Mouse (Mus musculus): Measurements from ENCODE around the gene Ccdc87. TPM values are rescaled to one million over a fixed set of nuclear protein-coding genes. Genes with fewer than 3 reads are reported as not detected.
A peak's percentile ranks its signal among the peaks of the same experiment; 100 is the strongest.

Ccdc87 gene
- polyA plus RNA-seq (2015; fragmentation: Nextera tagmentation; extraction: Ambion mirVana) = 0.30 and 0.36 TPM in 2 replicates

DNA sequence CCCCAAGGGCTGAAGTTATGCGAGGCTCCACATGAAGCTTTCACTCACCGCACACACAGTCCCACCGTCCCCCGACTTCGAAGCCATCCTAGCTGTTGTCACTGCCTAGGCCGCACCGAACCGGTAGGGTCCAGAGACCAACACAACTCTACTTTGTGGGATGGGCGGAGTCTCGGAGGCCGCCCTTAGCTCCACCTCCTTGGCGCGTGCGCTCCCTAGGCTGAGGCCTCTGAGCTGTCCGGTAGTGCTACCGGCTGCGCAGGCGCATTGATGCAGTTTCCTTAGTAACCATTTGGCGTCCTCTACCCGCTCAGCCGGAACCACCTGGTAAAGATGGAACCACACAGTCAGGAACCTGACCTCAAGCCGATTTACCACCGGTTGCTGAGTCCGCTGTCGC lies at the start of gene Ccdc87, which contains the start of gene Ccs:
Gene Ccdc87 (plus strand): TSS at position 218 of the 400 bp plus-strand sequence.
Gene Ccs (minus strand): TSS at position 184 of the 400 bp plus-strand sequence.
- peak; percentile 98 for ATAC-seq
- Histone ChIP-seq H3K4me1 (replicated peaks) (peaks cover 19% of the 10 kb centered on the region), H3K27me3 (peaks cover 31% of the 10 kb centered on the region), H3K9ac (replicated peaks) (peak within 1 kb of the TSS; percentile 80), H3K36me3 (no peaks in the 10 kb centered on the region), H3K4me2 (replicated peaks) (peak within 1 kb of the TSS; percentile 97), H3K9me3 (no peaks in the 10 kb centered on the region), H3K27ac (no peak within 1 kb of the TSS), H3K4me3 (replicated peaks) (peak within 1 kb of the TSS; percentile 61)
- WGBS = under 1% methylated on average over 25 of the region's 25 CpGs

DNA sequence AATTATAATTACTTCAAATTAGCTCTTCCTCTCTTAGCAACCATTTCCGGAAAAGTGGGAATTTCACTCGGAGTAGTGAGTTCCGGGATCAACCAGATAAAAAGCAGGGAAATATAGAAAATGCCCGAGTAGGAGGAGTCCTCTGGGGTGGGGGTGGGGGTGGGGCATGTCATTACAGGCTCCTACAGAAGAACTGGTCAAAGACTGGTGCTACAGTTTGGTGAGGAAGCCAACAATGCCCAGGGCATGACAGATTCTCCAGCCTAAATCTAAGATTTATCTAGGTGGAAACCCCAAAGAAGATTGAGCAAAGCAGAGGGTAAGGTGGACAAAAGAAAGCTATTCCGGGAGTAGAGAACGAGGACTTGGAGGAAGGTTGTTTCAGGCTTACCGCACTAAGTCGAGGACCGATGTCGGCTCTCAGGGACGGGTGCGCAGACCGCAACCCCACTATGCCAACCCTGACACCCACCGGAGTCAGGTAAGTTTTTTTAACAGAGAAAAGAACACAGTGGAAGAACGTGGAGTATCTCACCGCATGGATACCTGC lies 45.8 kb upstream of the Ccdc87 start:
- Histone ChIP-seq H3K27me3 (no peaks in the 10 kb centered on the region), H3K4me3 (replicated peaks) (peak overlapping the region; percentile 81), H3K27ac (peak overlapping the region; percentile 77), H3K9ac (replicated peaks) (peak overlapping the region; percentile 85), H3K9me3 (no peaks in the 10 kb centered on the region), H3K4me1 (replicated peaks) (peaks cover 55% of the 10 kb centered on the region), H3K4me2 (replicated peaks) (peak overlapping the region; percentile 73), H3K36me3 (peaks cover 31% of the 10 kb centered on the region)
- ATAC-seq = peak; percentile 53
- WGBS = 2% methylated on average over 16 of the region's 16 CpGs

DNA sequence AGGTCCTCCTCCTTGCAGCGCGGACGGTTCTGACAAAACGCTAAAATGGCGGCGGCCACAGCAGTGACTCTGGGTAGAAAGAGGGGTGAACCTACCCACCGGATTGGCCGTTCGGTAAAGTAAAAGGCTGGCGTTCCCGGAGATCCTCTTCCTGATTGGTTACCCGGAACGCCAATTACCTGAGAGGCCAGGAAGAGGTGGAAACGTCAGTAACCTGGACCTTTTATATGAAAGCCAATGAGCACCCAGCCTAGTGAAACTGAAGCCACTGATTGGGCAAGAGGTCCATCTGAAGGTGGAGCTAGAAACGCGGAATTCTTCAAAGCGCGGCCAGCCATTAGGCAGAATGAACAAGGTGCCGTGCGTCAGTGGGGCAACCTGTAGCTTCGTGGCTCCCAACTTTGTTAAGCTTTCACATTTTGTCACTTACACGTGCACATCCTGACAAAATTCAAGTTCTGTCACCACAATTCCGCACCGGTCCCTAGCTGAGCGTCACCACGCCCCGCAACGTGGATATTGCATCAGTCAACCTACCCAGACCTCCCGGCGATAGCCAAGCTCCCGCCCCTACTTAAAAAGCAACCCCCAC lies 45.2 kb upstream of the Ccdc87 start, which contains the start of gene Rbm4:
Gene Rbm4 (minus strand): TSS at position 71 of the 592 bp plus-strand sequence.
- peaks cover 49% of the 10 kb centered on the region for H3K4me1 ChIP-seq (replicated peaks)
- ATAC-seq = peak; percentile 99
- under 1% methylated on average over 31 of the region's 31 CpGs for WGBS

DNA sequence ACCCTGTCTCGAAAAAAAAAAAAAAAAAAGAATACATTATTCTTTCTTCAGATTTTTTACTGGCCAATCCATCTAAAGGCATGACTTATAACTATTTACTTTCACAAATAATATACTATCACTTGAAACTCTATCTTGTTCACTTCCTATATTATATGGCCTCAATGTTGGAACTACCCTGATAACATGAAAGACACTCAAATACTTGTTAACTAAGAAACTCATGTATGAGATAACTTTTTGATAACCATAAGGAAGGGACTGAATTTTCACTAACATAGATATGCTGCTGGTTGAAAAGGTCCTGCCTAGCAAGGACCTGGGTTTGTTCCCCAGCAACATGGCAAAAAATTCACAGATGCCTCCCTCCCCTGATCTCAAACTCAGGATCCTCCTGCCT lies 43.2 kb upstream of the Ccdc87 start:
- H3K9me3 ChIP-seq = no peaks in the 10 kb centered on the region
- no peaks in the 10 kb centered on the region for H3K27me3 ChIP-seq
- no peak overlapping the region for H3K4me2 ChIP-seq (replicated peaks)
- no peak for ATAC-seq
- peaks cover 43% of the 10 kb centered on the region for H3K36me3 ChIP-seq
- H3K4me1 ChIP-seq (replicated peaks) = peaks cover 30% of the 10 kb centered on the region
- H3K4me3 ChIP-seq (replicated peaks) = no peak overlapping the region
- H3K27ac ChIP-seq = no peak overlapping the region
- WGBS = 88% methylated on average over 1 of the region's 1 CpGs
- no peak overlapping the region for H3K9ac ChIP-seq (replicated peaks)

More for the DNA sequence above, 45.2 kb upstream of the Ccdc87 start, which contains the start of gene Rbm4:
- Histone ChIP-seq H3K9ac (replicated peaks) (peak within 1 kb of the TSS; percentile 85), H3K27me3 (no peaks in the 10 kb centered on the region), H3K36me3 (peaks cover 35% of the 10 kb centered on the region), H3K4me3 (replicated peaks) (peak within 1 kb of the TSS; percentile 81), H3K4me2 (replicated peaks) (peak within 1 kb of the TSS; percentile 73), H3K27ac (peak within 1 kb of the TSS; percentile 77), H3K9me3 (no peaks in the 10 kb centered on the region)

DNA sequence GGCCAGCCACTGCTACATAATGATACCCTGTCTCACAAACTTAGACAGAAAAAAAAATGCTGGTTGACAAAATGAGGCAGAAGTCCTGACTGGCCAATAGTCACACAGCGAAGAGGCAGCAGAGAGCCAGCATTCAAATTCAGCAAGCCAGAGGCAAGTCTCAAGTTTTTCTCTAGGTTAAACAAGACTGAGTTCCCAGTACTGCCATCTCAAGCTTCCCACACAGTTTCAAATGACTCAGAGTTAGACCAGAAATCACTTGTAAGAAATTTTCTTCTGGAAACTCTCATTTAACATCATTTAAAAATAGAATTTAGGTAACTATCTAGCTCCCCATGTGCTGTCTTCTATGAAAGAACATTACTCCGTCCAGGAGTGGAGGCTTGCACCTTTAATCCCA lies 41.3 kb upstream of the Ccdc87 start:
- Histone ChIP-seq H3K4me1 (replicated peaks) (peaks cover 13% of the 10 kb centered on the region), H3K4me2 (replicated peaks) (no peak overlapping the region), H3K27ac (no peak overlapping the region), H3K4me3 (replicated peaks) (no peak overlapping the region), H3K9me3 (no peaks in the 10 kb centered on the region), H3K36me3 (peaks cover 51% of the 10 kb centered on the region), H3K27me3 (no peaks in the 10 kb centered on the region), H3K9ac (replicated peaks) (no peak overlapping the region)
- 96% methylated on average over 2 of the region's 2 CpGs for WGBS
- ATAC-seq = no peak

DNA sequence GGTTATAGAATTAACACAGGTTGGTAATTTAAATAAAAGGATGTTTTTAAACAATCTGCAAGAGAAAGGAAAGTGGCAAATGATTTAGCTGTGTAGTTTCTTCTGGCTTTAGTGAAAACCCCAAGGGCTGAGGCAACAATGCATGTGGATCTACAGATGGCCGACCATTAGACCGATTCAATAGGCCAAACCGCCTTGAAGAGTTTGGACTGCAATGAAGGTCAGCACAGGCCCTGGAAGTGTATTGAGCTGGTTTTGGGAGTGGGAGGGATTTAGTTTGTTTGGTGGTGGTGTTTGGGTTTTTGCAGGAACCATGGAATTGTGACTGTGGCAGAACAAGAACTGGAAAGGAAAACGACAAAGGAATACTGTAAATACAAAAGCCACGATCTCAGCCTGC lies 40.1 kb upstream of the Ccdc87 start:
- Histone ChIP-seq H3K4me1 (replicated peaks) (peaks cover 17% of the 10 kb centered on the region), H3K9ac (replicated peaks) (no peak overlapping the region), H3K36me3 (peaks cover 62% of the 10 kb centered on the region), H3K27me3 (no peaks in the 10 kb centered on the region), H3K9me3 (no peaks in the 10 kb centered on the region), H3K4me3 (replicated peaks) (no peak overlapping the region), H3K27ac (no peak overlapping the region), H3K4me2 (replicated peaks) (no peak overlapping the region)
- 94% methylated on average over 5 of the region's 5 CpGs for WGBS
- ATAC-seq = no peak

DNA sequence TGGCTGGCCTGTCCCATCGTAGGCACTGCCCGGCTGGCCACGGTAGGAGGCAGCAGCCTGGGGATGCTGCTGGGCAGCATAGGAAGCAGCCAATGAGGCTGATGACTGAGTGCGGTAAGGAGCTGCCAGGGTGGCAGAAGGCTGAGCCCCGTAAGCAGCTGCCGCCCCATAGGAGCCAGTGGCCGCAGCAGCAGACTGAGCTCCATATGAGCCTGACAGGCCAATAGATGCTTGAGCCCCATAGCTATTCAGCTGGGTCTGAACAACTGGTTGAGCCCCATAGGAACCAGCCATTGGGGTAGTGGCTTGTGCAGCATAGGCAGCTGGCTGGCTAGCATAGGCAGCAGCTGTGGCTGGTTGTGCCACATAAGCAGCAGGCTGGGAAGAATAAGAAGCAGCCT lies 36.5 kb upstream of the Ccdc87 start:
- 0 out of 2 replicates have a peak, but pooled peaks have one; percentile 20 for ATAC-seq
- WGBS = 96% methylated on average over 7 of the region's 7 CpGs
- H3K4me2 ChIP-seq (replicated peaks) = no peak overlapping the region
- H3K27me3 ChIP-seq = no peaks in the 10 kb centered on the region
- no peak overlapping the region for H3K27ac ChIP-seq
- H3K9me3 ChIP-seq = no peaks in the 10 kb centered on the region
- peaks cover 18% of the 10 kb centered on the region for H3K4me1 ChIP-seq (replicated peaks)
- no peak overlapping the region for H3K4me3 ChIP-seq (replicated peaks)
- H3K36me3 ChIP-seq = peaks cover 61% of the 10 kb centered on the region
- no peak overlapping the region for H3K9ac ChIP-seq (replicated peaks)

DNA sequence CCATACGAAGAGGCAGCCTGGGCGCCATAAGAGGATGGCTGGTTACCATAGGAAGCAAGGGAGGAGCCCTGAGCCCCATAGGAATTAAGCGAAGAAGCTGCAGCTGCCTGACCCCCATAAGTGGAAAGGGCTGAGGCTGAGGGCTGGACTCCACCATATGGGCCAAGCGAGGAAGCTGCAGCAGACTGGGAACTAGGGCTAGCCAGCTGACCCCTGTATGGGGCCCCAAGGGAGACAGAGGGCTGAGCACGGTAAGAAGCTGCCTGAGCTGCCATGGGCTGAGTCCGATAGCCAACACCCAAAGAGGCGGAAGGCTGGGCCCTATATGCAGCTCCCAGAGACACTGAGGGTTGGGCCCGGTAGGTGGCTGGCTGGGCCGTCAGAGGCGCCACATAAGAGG lies 35.9 kb upstream of the Ccdc87 start:
- H3K4me3 ChIP-seq (replicated peaks) = no peak overlapping the region
- H3K9me3 ChIP-seq = no peaks in the 10 kb centered on the region
- no peaks in the 10 kb centered on the region for H3K27me3 ChIP-seq
- H3K4me1 ChIP-seq (replicated peaks) = peaks cover 24% of the 10 kb centered on the region
- H3K27ac ChIP-seq = no peak overlapping the region
- ATAC-seq = no peak
- WGBS = 83% methylated on average over 10 of the region's 10 CpGs
- H3K9ac ChIP-seq (replicated peaks) = no peak overlapping the region
- H3K4me2 ChIP-seq (replicated peaks) = no peak overlapping the region
- H3K36me3 ChIP-seq = peaks cover 56% of the 10 kb centered on the region

DNA sequence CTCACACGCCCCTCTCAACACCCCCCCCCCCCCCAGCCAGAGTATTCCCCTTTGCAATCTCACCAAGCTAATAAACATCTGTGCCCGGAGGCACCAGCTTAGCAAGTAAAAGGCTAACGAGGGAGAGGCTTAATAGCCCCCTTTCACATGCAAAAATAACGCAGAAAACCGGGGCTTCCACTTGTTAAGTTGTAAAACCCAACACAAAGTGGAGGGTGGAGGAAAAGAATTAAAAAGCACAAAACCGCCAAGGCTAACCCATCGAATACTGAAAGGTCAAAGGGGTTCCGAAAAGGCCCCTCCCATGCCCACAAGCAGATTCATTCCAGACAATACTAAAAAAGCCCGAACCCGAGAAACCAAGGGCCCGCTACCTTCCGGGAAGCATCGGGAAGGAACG lies 28.9 kb upstream of the Ccdc87 start:
- Histone ChIP-seq H3K27me3 (no peaks in the 10 kb centered on the region), H3K9me3 (0 out of 2 replicates have a peak, but pooled peaks cover 2% of the 10 kb centered on the region), H3K4me3 (replicated peaks) (peak overlapping the region; percentile 88), H3K36me3 (no peaks in the 10 kb centered on the region), H3K27ac (peak overlapping the region; percentile 90), H3K9ac (replicated peaks) (peak overlapping the region; percentile 83), H3K4me1 (replicated peaks) (peaks cover 37% of the 10 kb centered on the region), H3K4me2 (replicated peaks) (peak overlapping the region; percentile 97)
- no peak for ATAC-seq
- 0% methylated on average over 14 of the region's 14 CpGs for WGBS

DNA sequence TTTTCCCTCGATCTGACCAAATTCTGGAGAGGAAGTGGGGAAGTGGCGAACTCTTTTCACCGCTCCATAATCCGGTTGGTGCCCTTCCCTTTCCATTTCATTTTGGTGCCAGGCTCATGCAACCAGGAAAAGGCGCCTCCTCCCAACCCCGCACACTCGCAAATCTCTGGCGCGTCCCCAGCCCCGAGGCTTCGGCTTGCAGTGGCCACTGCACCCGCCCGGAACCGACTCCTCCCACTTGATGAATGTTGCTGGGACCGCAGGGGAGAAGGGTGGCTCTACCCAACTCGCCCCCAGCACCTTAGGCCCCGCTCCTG lies 28.5 kb upstream of the Ccdc87 start:
- H3K9ac ChIP-seq (replicated peaks) = peak overlapping the region; percentile 83
- peaks cover 36% of the 10 kb centered on the region for H3K4me1 ChIP-seq (replicated peaks)
- no peaks in the 10 kb centered on the region for H3K36me3 ChIP-seq
- peak overlapping the region; percentile 88 for H3K4me3 ChIP-seq (replicated peaks)
- H3K27ac ChIP-seq = peak overlapping the region; percentile 90
- peaks cover 6% of the 10 kb centered on the region; the same call in 1 of the 2 replicates for H3K9me3 ChIP-seq
- H3K4me2 ChIP-seq (replicated peaks) = peak overlapping the region; percentile 97
- under 1% methylated on average over 17 of the region's 17 CpGs for WGBS
- H3K27me3 ChIP-seq = no peaks in the 10 kb centered on the region
- ATAC-seq = no peak

DNA sequence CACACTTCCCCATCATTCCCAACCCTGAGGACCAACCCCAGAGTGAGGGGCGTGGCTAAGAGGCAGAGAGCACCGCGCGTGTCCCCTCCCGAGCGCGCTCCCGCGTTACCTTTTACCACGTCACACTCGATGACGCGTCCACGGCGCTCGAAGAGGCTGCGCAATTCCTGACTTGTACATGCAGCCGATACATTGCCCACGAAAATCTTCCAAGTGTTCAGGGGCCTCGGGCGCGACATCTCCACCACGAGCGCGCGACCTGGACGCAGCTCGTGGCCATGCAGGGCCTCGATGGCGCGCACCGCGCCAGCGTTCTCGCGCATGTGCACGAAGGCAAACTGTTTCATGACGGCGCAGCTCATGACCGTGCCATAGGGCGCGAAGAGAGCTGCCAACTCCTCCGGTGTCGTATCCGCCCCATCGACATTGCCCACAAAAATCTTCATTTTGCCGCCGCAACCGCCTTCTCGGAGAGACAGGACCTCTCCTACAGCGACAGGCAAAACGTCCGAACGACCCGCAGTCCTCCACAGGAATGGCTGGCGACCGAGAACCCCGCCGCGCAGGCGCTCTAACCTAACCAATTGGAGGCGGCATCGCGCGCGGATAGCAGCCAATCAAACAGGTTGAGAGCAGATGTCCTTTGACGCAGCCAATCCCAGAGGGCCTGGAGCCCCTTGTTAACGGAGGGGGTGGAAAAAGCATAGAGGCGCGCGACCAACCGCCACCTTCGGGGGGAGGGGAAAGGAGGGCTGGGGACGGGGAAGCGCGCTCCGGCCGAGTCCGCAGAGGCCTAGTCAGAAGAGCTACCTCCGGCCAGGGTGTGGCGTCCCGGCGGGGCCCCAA lies 27.9 kb upstream of the Ccdc87 start, which contains the start of the genes Gm21992 and Rbm14:
Gene Gm21992 (minus strand): TSS at position 550 of the 846 bp plus-strand sequence.
Gene Rbm14 (minus strand): TSS at position 572 of the 846 bp plus-strand sequence.
- Histone ChIP-seq H3K4me2 (replicated peaks) (peak within 1 kb of the TSS; percentile 97), H3K4me1 (replicated peaks) (peaks cover 36% of the 10 kb centered on the region), H3K4me3 (replicated peaks) (peak within 1 kb of the TSS; percentile 88), H3K9me3 (peaks cover 7% of the 10 kb centered on the region; the same call in 1 of the 2 replicates), H3K36me3 (no peaks in the 10 kb centered on the region), H3K27ac (peak within 1 kb of the TSS; percentile 90), H3K27me3 (no peaks in the 10 kb centered on the region), H3K9ac (replicated peaks) (peak within 1 kb of the TSS; percentile 83)
- ATAC-seq = peak; percentile 98
- under 1% methylated on average over 83 of the region's 83 CpGs for WGBS

DNA sequence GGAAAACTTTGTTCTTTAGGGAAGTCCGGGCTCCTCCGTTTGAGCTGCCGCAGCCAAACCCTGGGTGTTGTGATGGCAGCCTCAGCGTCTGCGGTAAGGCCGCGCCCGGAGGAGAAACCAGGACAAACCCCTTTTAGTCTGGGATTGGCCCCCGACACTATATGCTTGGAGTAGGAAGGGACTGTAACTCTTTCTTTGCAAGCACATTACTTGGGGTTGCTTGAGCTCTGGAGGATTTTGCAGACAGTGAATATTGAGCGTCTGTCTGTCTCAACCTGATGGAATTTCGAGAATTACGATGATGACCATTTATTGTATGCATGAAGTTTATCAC lies 27.3 kb upstream of the Ccdc87 start:
- Histone ChIP-seq H3K27me3 (no peaks in the 10 kb centered on the region), H3K4me1 (replicated peaks) (peaks cover 36% of the 10 kb centered on the region), H3K4me2 (replicated peaks) (peak overlapping the region; percentile 97), H3K27ac (peak overlapping the region; percentile 87), H3K36me3 (no peaks in the 10 kb centered on the region), H3K9me3 (peaks cover 7% of the 10 kb centered on the region; the same call in 1 of the 2 replicates), H3K4me3 (replicated peaks) (peak overlapping the region; percentile 88), H3K9ac (replicated peaks) (peak overlapping the region; percentile 79)
- 8% methylated on average over 12 of the region's 12 CpGs for WGBS
- ATAC-seq = no peak; the same call in 1 of the 2 replicates
